Mouse (Mus musculus): Measurements from ENCODE around the gene Ltbp1. TPM values are rescaled to one million over a fixed set of nuclear protein-coding genes. Genes with fewer than 3 reads are reported as not detected.

Ltbp1 gene
- polyA plus RNA-seq, 1 experiment from 2014 or later, result 8.5 TPM

DNA sequence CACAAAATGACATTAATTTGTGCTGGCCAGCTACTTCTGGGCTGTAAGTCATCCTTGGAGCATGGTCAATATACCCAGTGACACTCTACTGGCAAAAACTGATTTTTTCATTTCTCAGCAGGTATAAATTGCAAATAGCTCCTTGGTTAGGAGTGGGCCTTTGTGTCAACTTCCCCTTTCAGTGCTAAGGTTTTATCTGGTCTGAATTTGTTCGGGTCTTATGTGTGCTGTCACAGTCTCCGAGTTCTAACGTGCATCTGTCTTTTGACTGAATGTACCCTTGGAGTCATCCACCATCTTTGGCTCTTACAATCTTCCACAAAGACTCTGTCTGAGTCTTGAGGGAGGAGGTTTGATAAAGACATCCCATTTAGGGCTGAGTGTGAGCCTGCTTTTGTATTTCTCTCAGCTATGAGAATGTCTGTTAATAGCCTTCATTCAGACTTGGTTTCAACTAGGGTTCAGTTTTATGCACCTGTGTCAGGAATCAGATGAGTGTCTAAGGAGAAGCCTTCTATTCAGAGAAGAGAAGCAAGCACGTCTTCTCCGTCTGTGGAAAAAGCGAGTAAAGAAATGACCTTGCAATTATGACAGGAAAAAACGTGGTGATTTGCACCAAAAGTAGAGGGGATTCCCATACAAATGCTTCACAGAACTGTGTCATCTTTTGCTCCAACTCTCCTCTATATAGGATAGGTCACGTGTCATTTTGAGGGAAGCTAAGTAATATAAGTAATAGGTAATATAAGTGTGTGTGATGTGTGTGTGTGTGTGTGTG lies 181.6 kb downstream of the Ltbp1 start:
- Histone ChIP-seq H3K4me3 (ENCODE audit: low read depth, low read length) (no peak overlapping the region), H3K27me3 (replicated peaks; ENCODE audit: control insufficient read depth, insufficient read depth, low read length) (no peaks in the 10 kb centered on the region), H3K4me1 (replicated peaks; ENCODE audit: control insufficient read depth, insufficient read depth, low read length) (no peaks in the 10 kb centered on the region), H3K27ac (ENCODE audit: low read depth, low read length) (no peak overlapping the region), H3K9ac (ENCODE audit: low read depth, low read length) (no peak overlapping the region), H3K36me3 (ENCODE audit: control insufficient read depth, insufficient read depth) (no peaks in the 10 kb centered on the region), H3K4me2 (replicated peaks; ENCODE audit: low read depth) (no peak overlapping the region), H3K9me3 (ENCODE audit: control insufficient read depth) (no peaks in the 10 kb centered on the region)
- no peak for TF ChIP-seq CTCF (IDR thresholded peaks at IDR 0.05; ENCODE audit: low read depth)
- 87% methylated on average over 8 of the region's 8 CpGs for WGBS
- ATAC-seq, result no peak

DNA sequence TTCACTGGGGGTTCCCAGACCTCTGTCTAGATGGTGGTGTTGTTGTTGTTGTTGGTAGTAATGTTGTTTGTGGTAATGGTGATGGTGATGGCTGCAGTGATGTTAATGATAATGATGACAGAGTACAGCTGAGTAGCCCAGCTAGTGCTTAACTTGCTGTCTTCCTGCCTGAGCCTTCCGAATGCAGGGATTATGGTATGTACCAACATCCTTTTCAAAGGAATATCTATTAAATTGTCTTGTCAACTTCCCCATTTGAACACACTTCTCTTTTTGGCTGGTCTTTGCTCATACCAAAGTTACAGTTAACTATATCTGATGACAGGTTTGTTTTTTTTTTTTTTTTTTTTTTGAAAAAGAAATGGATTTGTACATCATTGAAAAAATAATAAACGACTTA lies 191.6 kb downstream of the Ltbp1 start:
- H3K27me3 ChIP-seq (replicated peaks; ENCODE audit: control insufficient read depth, insufficient read depth, low read length), result no peaks in the 10 kb centered on the region
- H3K4me1 ChIP-seq (replicated peaks; ENCODE audit: control insufficient read depth, insufficient read depth, low read length), result no peaks in the 10 kb centered on the region
- no peak overlapping the region for H3K9ac ChIP-seq (ENCODE audit: low read depth, low read length)
- H3K27ac ChIP-seq (ENCODE audit: low read depth, low read length), result no peak overlapping the region
- TF ChIP-seq CTCF (IDR thresholded peaks at IDR 0.05; ENCODE audit: low read depth), result no peak
- no peak overlapping the region for H3K4me3 ChIP-seq (ENCODE audit: low read depth, low read length)
- no peaks in the 10 kb centered on the region for H3K9me3 ChIP-seq (ENCODE audit: control insufficient read depth)
- H3K36me3 ChIP-seq (ENCODE audit: control insufficient read depth, insufficient read depth), result no peaks in the 10 kb centered on the region
- no peak for ATAC-seq
- 87% methylated on average over 2 of the region's 2 CpGs for WGBS
- no peak overlapping the region for H3K4me2 ChIP-seq (replicated peaks; ENCODE audit: low read depth)

DNA sequence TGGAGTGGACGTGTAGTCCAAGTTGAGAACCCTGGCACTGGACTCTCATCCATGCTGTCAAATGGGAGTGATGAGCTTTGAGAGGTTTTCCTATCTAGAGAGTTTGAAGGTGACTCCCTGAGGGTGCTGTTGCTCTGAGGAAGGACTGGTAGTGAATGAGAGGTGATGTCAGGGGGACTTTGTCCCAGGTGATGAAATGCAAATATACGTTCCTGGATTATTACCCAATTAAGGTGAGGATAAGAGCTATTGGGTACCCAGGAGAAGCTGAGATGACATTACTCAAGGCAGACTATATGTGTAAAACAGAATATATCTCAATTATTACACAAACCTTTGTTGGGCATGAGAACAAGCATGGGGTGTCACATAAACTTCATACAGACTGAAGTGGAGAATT lies 193.4 kb downstream of the Ltbp1 start:
- no peak overlapping the region for H3K9ac ChIP-seq (ENCODE audit: low read depth, low read length)
- ATAC-seq, result peak; percentile 51
- 67% methylated on average over 2 of the region's 2 CpGs for WGBS
- no peaks in the 10 kb centered on the region for H3K36me3 ChIP-seq (ENCODE audit: control insufficient read depth, insufficient read depth)
- no peak overlapping the region for H3K4me3 ChIP-seq (ENCODE audit: low read depth, low read length)
- H3K9me3 ChIP-seq (ENCODE audit: control insufficient read depth), result no peaks in the 10 kb centered on the region
- no peak for TF ChIP-seq CTCF (IDR thresholded peaks at IDR 0.05; ENCODE audit: low read depth)
- H3K4me1 ChIP-seq (replicated peaks; ENCODE audit: control insufficient read depth, insufficient read depth, low read length), result no peaks in the 10 kb centered on the region
- no peaks in the 10 kb centered on the region for H3K27me3 ChIP-seq (replicated peaks; ENCODE audit: control insufficient read depth, insufficient read depth, low read length)
- no peak overlapping the region for H3K27ac ChIP-seq (ENCODE audit: low read depth, low read length)
- H3K4me2 ChIP-seq (replicated peaks; ENCODE audit: low read depth), result no peak overlapping the region

DNA sequence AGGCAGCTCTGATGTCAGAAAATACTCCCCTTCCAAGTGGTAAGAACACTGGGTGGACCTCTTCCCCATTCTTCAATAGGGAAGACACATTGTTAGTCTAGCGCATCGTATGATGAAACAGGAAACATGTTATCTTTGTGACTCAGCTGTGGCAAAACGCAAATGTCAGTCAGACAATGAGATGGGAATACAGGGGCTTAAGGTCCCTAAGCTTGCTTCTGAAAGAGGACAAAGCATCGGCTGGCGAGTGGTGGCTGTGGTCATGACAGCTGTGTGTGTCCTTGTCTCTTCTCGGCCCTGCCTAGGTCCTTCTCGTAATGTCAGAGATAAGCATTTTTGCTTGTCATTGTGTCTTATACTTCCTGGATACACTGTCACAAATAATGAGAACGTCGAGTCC lies 194.3 kb downstream of the Ltbp1 start:
- no peak for ATAC-seq
- Histone ChIP-seq H3K9me3 (ENCODE audit: control insufficient read depth) (no peaks in the 10 kb centered on the region), H3K9ac (ENCODE audit: low read depth, low read length) (no peak overlapping the region), H3K27ac (ENCODE audit: low read depth, low read length) (no peak overlapping the region), H3K36me3 (ENCODE audit: control insufficient read depth, insufficient read depth) (no peaks in the 10 kb centered on the region), H3K4me1 (replicated peaks; ENCODE audit: control insufficient read depth, insufficient read depth, low read length) (no peaks in the 10 kb centered on the region), H3K4me2 (replicated peaks; ENCODE audit: low read depth) (no peak overlapping the region), H3K4me3 (ENCODE audit: low read depth, low read length) (no peak overlapping the region), H3K27me3 (replicated peaks; ENCODE audit: control insufficient read depth, insufficient read depth, low read length) (no peaks in the 10 kb centered on the region)
- WGBS, result 64% methylated on average over 9 of the region's 9 CpGs
- TF ChIP-seq CTCF (IDR thresholded peaks at IDR 0.05; ENCODE audit: low read depth), result no peak

DNA sequence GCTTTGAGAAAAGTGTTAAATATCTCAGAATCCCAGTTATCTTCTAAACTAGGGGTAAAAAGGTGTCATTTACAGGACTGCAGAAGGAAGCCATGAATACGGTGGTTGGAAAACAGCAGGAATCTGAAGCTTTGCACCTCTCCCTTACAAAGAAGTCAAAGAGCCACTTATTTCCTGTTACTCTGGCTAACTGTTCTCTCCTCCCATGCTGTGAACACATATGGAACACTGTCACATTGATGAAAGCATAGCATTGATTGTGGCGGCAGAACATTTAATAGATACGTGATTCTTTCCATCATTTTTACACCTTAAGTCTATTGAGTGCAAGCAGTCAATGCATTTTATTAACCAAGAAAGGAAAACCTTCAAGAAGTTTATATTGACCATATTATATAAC lies 196.9 kb downstream of the Ltbp1 start:
- H3K4me1 ChIP-seq (replicated peaks; ENCODE audit: control insufficient read depth, insufficient read depth, low read length), result no peaks in the 10 kb centered on the region
- H3K4me2 ChIP-seq (replicated peaks; ENCODE audit: low read depth), result no peak overlapping the region
- no peak overlapping the region for H3K9ac ChIP-seq (ENCODE audit: low read depth, low read length)
- no peak for TF ChIP-seq CTCF (IDR thresholded peaks at IDR 0.05; ENCODE audit: low read depth)
- no peaks in the 10 kb centered on the region for H3K27me3 ChIP-seq (replicated peaks; ENCODE audit: control insufficient read depth, insufficient read depth, low read length)
- H3K27ac ChIP-seq (ENCODE audit: low read depth, low read length), result no peak overlapping the region
- no peak overlapping the region for H3K4me3 ChIP-seq (ENCODE audit: low read depth, low read length)
- H3K9me3 ChIP-seq (ENCODE audit: control insufficient read depth), result no peaks in the 10 kb centered on the region
- ATAC-seq, result no peak
- H3K36me3 ChIP-seq (ENCODE audit: control insufficient read depth, insufficient read depth), result no peaks in the 10 kb centered on the region
- WGBS, result 90% methylated on average over 3 of the region's 3 CpGs

DNA sequence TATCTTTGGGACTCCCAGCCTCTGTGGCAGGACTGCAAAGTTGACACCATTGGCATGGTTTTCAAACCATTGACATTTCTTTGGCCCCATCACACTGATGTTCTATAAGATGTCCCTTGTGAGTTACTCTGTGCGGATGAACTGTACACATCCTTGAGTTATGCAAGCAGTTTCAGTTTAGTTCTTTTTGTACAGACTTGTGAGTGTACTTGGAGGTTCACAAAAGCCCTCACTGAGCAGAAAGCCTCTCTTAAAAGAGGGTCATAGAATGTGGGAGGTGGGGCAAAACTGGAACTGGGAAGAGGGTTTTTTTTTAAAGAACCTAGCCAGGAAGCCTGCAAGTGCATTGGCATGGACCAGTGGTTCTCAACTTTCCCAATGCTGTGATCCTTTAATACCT lies 198.7 kb downstream of the Ltbp1 start:
- H3K36me3 ChIP-seq (ENCODE audit: control insufficient read depth, insufficient read depth), result no peaks in the 10 kb centered on the region
- H3K4me2 ChIP-seq (replicated peaks; ENCODE audit: low read depth), result no peak overlapping the region
- no peak overlapping the region for H3K27ac ChIP-seq (ENCODE audit: low read depth, low read length)
- no peak for ATAC-seq
- no peak overlapping the region for H3K4me3 ChIP-seq (ENCODE audit: low read depth, low read length)
- H3K4me1 ChIP-seq (replicated peaks; ENCODE audit: control insufficient read depth, insufficient read depth, low read length), result no peaks in the 10 kb centered on the region
- TF ChIP-seq CTCF (IDR thresholded peaks at IDR 0.05; ENCODE audit: low read depth), result no peak
- no peak overlapping the region for H3K9ac ChIP-seq (ENCODE audit: low read depth, low read length)
- H3K27me3 ChIP-seq (replicated peaks; ENCODE audit: control insufficient read depth, insufficient read depth, low read length), result no peaks in the 10 kb centered on the region
- WGBS, result 90% methylated on average over 1 of the region's 1 CpGs
- H3K9me3 ChIP-seq (ENCODE audit: control insufficient read depth), result no peaks in the 10 kb centered on the region
